Mouse (Mus musculus): Measurements from ENCODE around the gene Tbca. TPM values are rescaled to one million over a fixed set of nuclear protein-coding genes. Genes with fewer than 3 reads are reported as not detected.

Tbca gene
- polyA plus RNA-seq (2017; shearing (Covaris generic)), result 158 TPM

GRCm38 (mm10) chr13:94788771-94789649, at the start of gene Tbca:
Gene Tbca, plus strand, starts transcription at chr13:94788910.

GRCm38 (mm10) chr13:94875396-94875880, 86.7 kb downstream of the Tbca start, which contains the start of gene Otp:
Gene Otp, plus strand, starts transcription at chr13:94875602.

Other genes with a start within 250 kb of the Tbca start
- gene Otp, start 86.7 kb downstream of the Tbca start, polyA plus RNA-seq (2017; shearing (Covaris generic)), result not detected
- 12.2 TPM for gene Wdr41, start 187.4 kb downstream of the Tbca start, polyA plus RNA-seq (2017; shearing (Covaris generic))